Mouse (Mus musculus): Measurements from ENCODE around the gene Tmc1. TPM values are rescaled to one million over a fixed set of nuclear protein-coding genes. Genes with fewer than 3 reads are reported as not detected.

The Tmc1 gene
- polyA plus RNA-seq, 1 experiment, result not detected

GRCm38 (mm10) chr19:20799460-20799859 lies 154.5 kb downstream of the Tmc1 start:
- no peaks in the 10 kb centered on the region for H3K79me3 ChIP-seq (ENCODE audit: low read depth)
- no peaks in the 10 kb centered on the region for H3K27me3 ChIP-seq (ENCODE audit: control insufficient read depth, insufficient read depth, insufficient read length)
- no peaks in the 10 kb centered on the region for H3K36me3 ChIP-seq (ENCODE audit: control insufficient read depth, insufficient read depth)
- H3K79me2 ChIP-seq (ENCODE audit: control insufficient read depth, insufficient read depth), result no peaks in the 10 kb centered on the region
- no peak overlapping the region for H3ac ChIP-seq (ENCODE audit: control insufficient read depth, insufficient read length, low read depth)
- TF ChIP-seq MYOD1 (IDR thresholded peaks at IDR 0.05; ENCODE audit: control insufficient read depth, insufficient read length, low read depth) (no peak), MAX (IDR thresholded peaks at IDR 0.05) (no peak), CTCF (IDR thresholded peaks at IDR 0.05; ENCODE audit: control insufficient read depth, insufficient read depth, insufficient read length) (no peak)
- H3K4me3 ChIP-seq (ENCODE audit: insufficient read depth, poor library complexity, severe bottlenecking), result no peak overlapping the region

DNA sequence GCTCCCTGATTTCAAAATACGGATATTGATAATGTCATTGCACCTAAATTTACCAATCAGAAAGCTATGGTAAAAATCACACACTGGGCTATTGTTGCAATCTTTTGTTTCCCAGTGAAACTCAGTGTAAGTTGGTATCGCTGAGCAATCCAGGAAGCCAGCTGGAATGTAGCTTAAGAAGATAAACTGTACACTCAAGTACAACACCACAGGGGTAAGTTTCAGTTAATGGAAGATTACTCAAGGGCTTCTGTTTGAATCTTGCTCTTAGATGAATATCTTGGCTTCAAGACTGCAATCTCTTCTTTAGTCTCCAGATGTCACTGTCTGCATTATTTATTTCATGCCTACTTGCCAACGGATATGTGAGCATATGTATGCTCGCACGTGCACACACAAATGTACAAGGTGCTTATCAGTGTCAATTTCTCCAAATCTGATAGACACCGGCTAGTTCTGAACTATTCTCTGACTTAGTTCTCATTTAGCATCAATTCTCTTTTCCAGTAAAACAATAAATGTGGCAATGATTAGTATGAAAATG lies 156.4 kb downstream of the Tmc1 start:
- TF ChIP-seq MAX (IDR thresholded peaks at IDR 0.05) (no peak), USF1 (IDR thresholded peaks at IDR 0.05; ENCODE audit: low read depth) (no peak), CTCF (IDR thresholded peaks at IDR 0.05; ENCODE audit: control insufficient read depth, insufficient read depth, insufficient read length) (no peak), FOSL1 (IDR thresholded peaks at IDR 0.05; ENCODE audit: insufficient read depth, low read length, poor library complexity, severe bottlenecking) (no peak), MYOG (IDR thresholded peaks at IDR 0.05; ENCODE audit: control insufficient read depth, extremely low read depth, insufficient read length) (no peak), MYOD1 (IDR thresholded peaks at IDR 0.05; ENCODE audit: control insufficient read depth, insufficient read length, low read depth) (no peak), CEBPB (IDR thresholded peaks at IDR 0.05; ENCODE audit: low read depth) (no peak)
- no peaks in the 10 kb centered on the region for H3K36me3 ChIP-seq (ENCODE audit: control insufficient read depth, insufficient read depth)
- H3ac ChIP-seq (ENCODE audit: control insufficient read depth, insufficient read length, low read depth), result no peak overlapping the region
- H3K79me3 ChIP-seq (ENCODE audit: low read depth), result no peaks in the 10 kb centered on the region
- no peaks in the 10 kb centered on the region for H3K79me2 ChIP-seq (ENCODE audit: control insufficient read depth, insufficient read depth)
- no peaks in the 10 kb centered on the region for H3K27me3 ChIP-seq (ENCODE audit: control insufficient read depth, insufficient read depth, insufficient read length)
- no peak overlapping the region for H3K4me3 ChIP-seq (ENCODE audit: insufficient read depth, poor library complexity, severe bottlenecking)

GRCm38 (mm10) chr19:20796001-20796400 lies 158.0 kb downstream of the Tmc1 start:
- no peaks in the 10 kb centered on the region for H3K27me3 ChIP-seq (ENCODE audit: control insufficient read depth, insufficient read depth, insufficient read length)
- no peaks in the 10 kb centered on the region for H3K79me2 ChIP-seq (ENCODE audit: control insufficient read depth, insufficient read depth)
- no peak overlapping the region for H3ac ChIP-seq (ENCODE audit: control insufficient read depth, insufficient read length, low read depth)
- H3K79me3 ChIP-seq (ENCODE audit: low read depth), result no peaks in the 10 kb centered on the region
- H3K4me3 ChIP-seq (ENCODE audit: insufficient read depth, poor library complexity, severe bottlenecking), result no peak overlapping the region
- H3K36me3 ChIP-seq (ENCODE audit: control insufficient read depth, insufficient read depth), result no peaks in the 10 kb centered on the region
- no peak for TF ChIP-seq CEBPB (IDR thresholded peaks at IDR 0.05; ENCODE audit: low read depth)

GRCm38 (mm10) chr19:20794999-20795398 lies 159.0 kb downstream of the Tmc1 start:
- TF ChIP-seq MAX (IDR thresholded peaks at IDR 0.05) (no peak), CEBPB (IDR thresholded peaks at IDR 0.05; ENCODE audit: low read depth) (no peak), FOSL1 (IDR thresholded peaks at IDR 0.05; ENCODE audit: insufficient read depth, low read length, poor library complexity, severe bottlenecking) (no peak), MYOD1 (IDR thresholded peaks at IDR 0.05; ENCODE audit: control insufficient read depth, insufficient read length, low read depth) (no peak), CTCF (IDR thresholded peaks at IDR 0.05; ENCODE audit: control insufficient read depth, insufficient read depth, insufficient read length) (no peak), USF1 (IDR thresholded peaks at IDR 0.05; ENCODE audit: low read depth) (no peak), MYOG (IDR thresholded peaks at IDR 0.05; ENCODE audit: control insufficient read depth, extremely low read depth, insufficient read length) (no peak)
- H3K27me3 ChIP-seq (ENCODE audit: control insufficient read depth, insufficient read depth, insufficient read length), result no peaks in the 10 kb centered on the region
- no peaks in the 10 kb centered on the region for H3K36me3 ChIP-seq (ENCODE audit: control insufficient read depth, insufficient read depth)
- no peak overlapping the region for H3K4me3 ChIP-seq (ENCODE audit: insufficient read depth, poor library complexity, severe bottlenecking)
- H3K79me2 ChIP-seq (ENCODE audit: control insufficient read depth, insufficient read depth), result no peaks in the 10 kb centered on the region
- H3K79me3 ChIP-seq (ENCODE audit: low read depth), result no peaks in the 10 kb centered on the region
- H3ac ChIP-seq (ENCODE audit: control insufficient read depth, insufficient read length, low read depth), result no peak overlapping the region

DNA sequence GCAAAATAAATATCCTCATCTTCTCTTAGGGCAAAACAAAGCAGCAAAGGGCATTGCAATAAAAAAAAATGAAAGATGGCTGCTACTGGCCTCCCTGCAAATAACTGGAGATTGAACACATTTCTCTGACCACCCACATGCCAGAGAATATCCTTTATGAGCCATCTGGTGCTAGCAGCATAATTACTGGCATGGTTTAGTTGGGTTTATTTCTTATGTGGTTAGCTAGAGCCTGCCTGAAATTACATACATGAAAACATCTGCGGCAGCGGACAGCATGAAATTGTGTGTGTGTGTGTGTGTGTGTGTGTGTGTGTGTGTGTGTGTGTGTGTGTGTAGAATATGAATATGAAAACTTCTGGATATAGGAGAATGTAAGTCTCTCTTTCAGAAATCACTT lies 161.2 kb downstream of the Tmc1 start:
- Histone ChIP-seq H3K79me3 (ENCODE audit: low read depth) (no peaks in the 10 kb centered on the region), H3ac (ENCODE audit: control insufficient read depth, insufficient read length, low read depth) (no peak overlapping the region), H3K4me3 (ENCODE audit: insufficient read depth, poor library complexity, severe bottlenecking) (no peak overlapping the region), H3K79me2 (ENCODE audit: control insufficient read depth, insufficient read depth) (no peaks in the 10 kb centered on the region), H3K27me3 (ENCODE audit: control insufficient read depth, insufficient read depth, insufficient read length) (no peaks in the 10 kb centered on the region), H3K36me3 (ENCODE audit: control insufficient read depth, insufficient read depth) (no peaks in the 10 kb centered on the region)
- TF ChIP-seq CEBPB (IDR thresholded peaks at IDR 0.05; ENCODE audit: low read depth), result no peak
- no peak for TF ChIP-seq MYOD1 (IDR thresholded peaks at IDR 0.05; ENCODE audit: control insufficient read depth, insufficient read length, low read depth)
- no peak for TF ChIP-seq FOSL1 (IDR thresholded peaks at IDR 0.05; ENCODE audit: insufficient read depth, low read length, poor library complexity, severe bottlenecking)
- TF ChIP-seq MYOG (IDR thresholded peaks at IDR 0.05; ENCODE audit: control insufficient read depth, extremely low read depth, insufficient read length), result no peak
- TF ChIP-seq MAX (IDR thresholded peaks at IDR 0.05), result no peak
- no peak for TF ChIP-seq CTCF (IDR thresholded peaks at IDR 0.05; ENCODE audit: control insufficient read depth, insufficient read depth, insufficient read length)
- TF ChIP-seq USF1 (IDR thresholded peaks at IDR 0.05; ENCODE audit: low read depth), result no peak

DNA sequence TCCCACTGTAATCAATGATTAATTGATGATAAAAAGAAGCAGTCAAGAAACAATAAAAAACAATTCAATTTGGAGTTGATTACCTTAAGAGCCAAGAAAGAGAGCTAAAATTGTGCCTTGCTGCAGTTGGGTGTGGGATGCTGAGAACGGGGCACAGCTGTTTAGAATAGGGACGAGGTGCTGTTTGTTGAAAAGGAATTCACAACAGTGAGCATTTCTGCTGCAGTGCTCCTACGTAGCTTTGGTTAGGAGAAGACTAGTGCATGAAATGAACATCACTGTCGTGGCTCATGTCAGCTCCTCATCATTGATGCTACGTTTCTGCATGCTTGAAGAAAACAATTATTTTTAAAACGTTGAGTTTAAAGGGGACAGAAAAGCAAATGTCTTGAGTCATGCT lies 166.7 kb downstream of the Tmc1 start:
- H3K79me2 ChIP-seq (ENCODE audit: control insufficient read depth, insufficient read depth), result no peaks in the 10 kb centered on the region
- no peak for TF ChIP-seq MYOD1 (IDR thresholded peaks at IDR 0.05; ENCODE audit: control insufficient read depth, insufficient read length, low read depth)
- TF ChIP-seq MYOG (IDR thresholded peaks at IDR 0.05; ENCODE audit: control insufficient read depth, extremely low read depth, insufficient read length), result no peak
- no peak for TF ChIP-seq FOSL1 (IDR thresholded peaks at IDR 0.05; ENCODE audit: insufficient read depth, low read length, poor library complexity, severe bottlenecking)
- no peak for TF ChIP-seq CEBPB (IDR thresholded peaks at IDR 0.05; ENCODE audit: low read depth)
- no peak for TF ChIP-seq CTCF (IDR thresholded peaks at IDR 0.05; ENCODE audit: control insufficient read depth, insufficient read depth, insufficient read length)
- no peak for TF ChIP-seq MAX (IDR thresholded peaks at IDR 0.05)
- no peak for TF ChIP-seq USF1 (IDR thresholded peaks at IDR 0.05; ENCODE audit: low read depth)
- H3K36me3 ChIP-seq (ENCODE audit: control insufficient read depth, insufficient read depth), result no peaks in the 10 kb centered on the region

More for the DNA sequence above, 166.7 kb downstream of the Tmc1 start:
- no peaks in the 10 kb centered on the region for H3K79me3 ChIP-seq (ENCODE audit: low read depth)
- H3K4me3 ChIP-seq (ENCODE audit: insufficient read depth, poor library complexity, severe bottlenecking), result no peak overlapping the region
- no peaks in the 10 kb centered on the region for H3K27me3 ChIP-seq (ENCODE audit: control insufficient read depth, insufficient read depth, insufficient read length)
- H3ac ChIP-seq (ENCODE audit: control insufficient read depth, insufficient read length, low read depth), result no peak overlapping the region
